Comparison of ENCODE assay signal across 8 mouse cellular contexts in the genomic region with DNA sequence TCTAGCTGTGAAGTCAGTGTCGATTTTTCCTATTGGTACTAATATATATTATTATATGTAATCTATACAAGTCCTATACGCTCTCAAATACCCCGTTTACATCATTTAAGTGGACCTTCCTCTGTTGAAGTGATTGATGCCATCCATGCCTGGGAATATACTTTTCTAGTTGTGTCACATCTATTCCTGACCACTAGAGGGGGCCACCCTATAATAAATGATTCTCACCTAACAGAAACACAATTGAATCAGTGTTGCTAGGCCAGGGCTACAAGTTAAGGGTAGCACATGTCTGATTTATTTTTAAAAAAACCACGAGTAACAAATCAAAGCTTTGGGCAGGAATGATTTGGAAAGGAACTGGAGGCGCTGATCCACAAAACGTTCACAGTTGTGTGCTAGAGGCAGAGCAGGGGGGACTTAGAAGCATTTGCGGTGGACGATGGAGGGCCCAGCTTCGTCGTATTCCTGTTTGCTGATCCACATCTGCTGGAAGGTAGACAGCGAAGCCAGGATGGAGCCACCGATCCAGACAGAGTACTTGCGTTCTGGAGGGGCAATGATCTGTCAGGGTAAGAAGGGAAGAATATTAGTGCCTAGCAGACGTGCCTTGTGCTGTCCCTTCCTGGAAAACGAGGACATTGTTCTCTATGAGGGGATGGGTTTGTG. TPM values are rescaled to one million over a fixed set of nuclear protein-coding genes. Genes with fewer than 3 reads are reported as not detected.
DNase-seq lines count a peak whose midpoint lies in the region; ATAC-seq and TF ChIP-seq lines count a peak whose summit lies in the region.

No protein-coding gene starts in this region.

- no peak overlapping the region for H3K4me2 ChIP-seq in lung, embryonic 14.5 days

- H3K27ac ChIP-seq in lung, embryonic 14.5 days (ENCODE audit: low read depth): no peak overlapping the region

- peak; percentile 71 for TF ChIP-seq CTCF in lung, embryonic 14.5 days (IDR thresholded peaks at IDR 0.05; ENCODE audit: low read depth)

- ATAC-seq in frontal cortex, adult (ENCODE audit: low TSS enrichment): peak; percentile 47; the same call in 1 of the 2 replicates
- ATAC-seq in lung, embryonic 14.5 days (ENCODE audit: insufficient read depth): no peak
- ATAC-seq in erythroblast, adult 5-6 weeks (replicated peaks; ENCODE audit: low FRiP score, poor library complexity, severe bottlenecking): no peak; the same call in 1 of the 2 replicates

- H3K36me3 ChIP-seq in lung, embryonic 14.5 days (ENCODE audit: insufficient read depth): peaks cover 31% of the 10 kb centered on the region

- no peak overlapping the region for H3K9ac ChIP-seq in lung, embryonic 14.5 days

- 62% methylated on average over 15 of the region's 15 CpGs for WGBS in lung, embryonic 14.5 days

- no peaks in the 10 kb centered on the region for H3K27me3 ChIP-seq in lung, embryonic 14.5 days (ENCODE audit: insufficient read depth, low read length)

- no peaks in the 10 kb centered on the region for H3K4me1 ChIP-seq in lung, embryonic 14.5 days (ENCODE audit: insufficient read depth)

- no peak for DNase-seq in frontal cortex, postnatal 36 days (ENCODE audit: low spot score in 2 of 2)
- peak; percentile 76 for DNase-seq in lung, embryonic 14.5 days
- DNase-seq in lung, postnatal 4 days: no peak
- DNase-seq in embryo, embryonic 9.5 days (ENCODE audit: extremely low spot score): peak; percentile 13
- DNase-seq in naive thymus-derived CD4-positive, alpha-beta T cell, adult 2 months (ENCODE audit: low read depth): peak; percentile 67
- no peak for DNase-seq in ovary, postnatal 10 days (ENCODE audit: low spot score)

- H3K9me3 ChIP-seq in lung, embryonic 14.5 days (ENCODE audit: low read depth, low read length): no peaks in the 10 kb centered on the region

- no peak overlapping the region for H3K4me3 ChIP-seq in lung, embryonic 14.5 days (ENCODE audit: low read depth, low read length)

RNA-seq across cellular contexts. Expression of gene Acta2, which starts 14.0 kb away (rescaled TPM):
- 854 and 863 TPM in 2 replicates for polyA plus RNA-seq in lung, embryonic 14.5 days (2014; fragmentation: Nextera tagmentation; extraction: Ambion mirVana)
- total RNA-seq in erythroblast, adult 5-6 weeks (2015; ENCODE audit: low replicate concordance): 0.63 TPM in 1 of 2 replicates, not detected in the other
- total RNA-seq in erythroblast, adult 5-6 weeks (2017; ENCODE audit: low replicate concordance): 2.0 TPM in 1 of 2 replicates, not detected in the other

RNA-seq across cellular contexts. Expression of gene Fas, which starts 49.1 kb away (rescaled TPM):
- 5.7 and 6.3 TPM in 2 replicates for polyA plus RNA-seq in lung, embryonic 14.5 days (2014; fragmentation: Nextera tagmentation; extraction: Ambion mirVana)
- 7.3 and 10.2 TPM in 2 replicates for total RNA-seq in erythroblast, adult 5-6 weeks (2015; ENCODE audit: low replicate concordance)
- 2.4 and 6.8 TPM in 2 replicates for total RNA-seq in erythroblast, adult 5-6 weeks (2017; ENCODE audit: low replicate concordance)

RNA-seq across cellular contexts. Expression of gene Stambpl1, which starts 49.4 kb away (rescaled TPM):
- 9.8 and 11.1 TPM in 2 replicates for polyA plus RNA-seq in lung, embryonic 14.5 days (2014; fragmentation: Nextera tagmentation; extraction: Ambion mirVana)
- total RNA-seq in erythroblast, adult 5-6 weeks (2015; ENCODE audit: low replicate concordance): 8.6 and 12.5 TPM in 2 replicates
- total RNA-seq in erythroblast, adult 5-6 weeks (2017; ENCODE audit: low replicate concordance): 2.9 and 9.8 TPM in 2 replicates

Comparison
In these comparisons a context has a peak if more than half of its experiments do, and no peak if none do; other contexts are left out.
1. DNase-seq: peak in lung, embryonic 14.5 days (single experiment), embryo, embryonic 9.5 days (single experiment) and naive thymus-derived CD4-positive, alpha-beta T cell, adult 2 months (single experiment); none in frontal cortex, postnatal 36 days (0 of 2), lung, postnatal 4 days (0 of 2) and ovary, postnatal 10 days (single experiment).